Mouse (Mus musculus) limb, embryonic 15.5 days (tissue): Measurements from ENCODE around the gene Adgrb2. TPM values are rescaled to one million over a fixed set of nuclear protein-coding genes. Genes with fewer than 3 reads are reported as not detected.

Source experiments
- ATAC-seq: fragments of 200-750 bp; cut with Nextera tagmentation; 2 replicates; pipeline ENCODE4 v1.8.0; 2017; ENCODE audit warnings: low read depth, moderate TSS enrichment; ENCODE audit not compliant: insufficient number of reproducible peaks, low FRiP score, low TSS enrichment
- H3K27ac ChIP-seq: fragments of 300-500 bp; sonication (generic); 2 replicates; pipeline ENCODE4 v1.5.1; 2015; ENCODE audit warnings: moderate library complexity, mild to moderate bottlenecking, inconsistent platforms
- H3K27me3 ChIP-seq: fragments of 300-500 bp; sonication (generic); 2 replicates; pipeline ENCODE4 v1.6.1; 2015; ENCODE audit warnings: inconsistent platforms
- H3K36me3 ChIP-seq: fragments of 300-500 bp; sonication (generic); 2 replicates; pipeline ENCODE4 v1.6.1; 2015; ENCODE audit warnings: inconsistent platforms
- H3K4me1 ChIP-seq: fragments of 300-500 bp; sonication (generic); 2 replicates; pipeline ENCODE4 v1.6.1; 2015; ENCODE audit warnings: inconsistent platforms
- H3K4me2 ChIP-seq: fragments of 300-500 bp; sonication (generic); 2 replicates; pipeline ENCODE4 v1.6.1; 2015; ENCODE audit warnings: mild to moderate bottlenecking, inconsistent platforms
- H3K4me3 ChIP-seq: fragments of 300-500 bp; sonication (generic); 2 replicates; pipeline ENCODE4 v1.5.1; 2015; ENCODE audit warnings: mild to moderate bottlenecking, inconsistent platforms
- H3K9ac ChIP-seq: fragments of 300-500 bp; sonication (generic); 2 replicates; pipeline ENCODE4 v1.6.1; 2015; ENCODE audit warnings: inconsistent platforms
- H3K9me3 ChIP-seq: fragments of 300-500 bp; sonication (generic); 2 replicates; pipeline ENCODE4 v1.6.1; 2016; ENCODE audit warnings: inconsistent platforms
- WGBS: fragments of 180-500 bp; shearing (Covaris S2); methylation state at CpG from one replicate; pipeline ENCODE4 v1.1.7; 2015; 5-methylcytosine and 5-hydroxymethylcytosine counted together
- polyA plus RNA-seq: library from polyadenylated mRNA; unstranded; fragments of >200 nt; fragmentation: Nextera tagmentation; extraction: Ambion mirVana; gene quantifications from 2 replicates; pipeline ENCODE4 v1.2.1, GENCODE M21; 2015

Adgrb2 gene
- polyA plus RNA-seq, 1 experiment from 2014 or later: 4.7 TPM

DNA sequence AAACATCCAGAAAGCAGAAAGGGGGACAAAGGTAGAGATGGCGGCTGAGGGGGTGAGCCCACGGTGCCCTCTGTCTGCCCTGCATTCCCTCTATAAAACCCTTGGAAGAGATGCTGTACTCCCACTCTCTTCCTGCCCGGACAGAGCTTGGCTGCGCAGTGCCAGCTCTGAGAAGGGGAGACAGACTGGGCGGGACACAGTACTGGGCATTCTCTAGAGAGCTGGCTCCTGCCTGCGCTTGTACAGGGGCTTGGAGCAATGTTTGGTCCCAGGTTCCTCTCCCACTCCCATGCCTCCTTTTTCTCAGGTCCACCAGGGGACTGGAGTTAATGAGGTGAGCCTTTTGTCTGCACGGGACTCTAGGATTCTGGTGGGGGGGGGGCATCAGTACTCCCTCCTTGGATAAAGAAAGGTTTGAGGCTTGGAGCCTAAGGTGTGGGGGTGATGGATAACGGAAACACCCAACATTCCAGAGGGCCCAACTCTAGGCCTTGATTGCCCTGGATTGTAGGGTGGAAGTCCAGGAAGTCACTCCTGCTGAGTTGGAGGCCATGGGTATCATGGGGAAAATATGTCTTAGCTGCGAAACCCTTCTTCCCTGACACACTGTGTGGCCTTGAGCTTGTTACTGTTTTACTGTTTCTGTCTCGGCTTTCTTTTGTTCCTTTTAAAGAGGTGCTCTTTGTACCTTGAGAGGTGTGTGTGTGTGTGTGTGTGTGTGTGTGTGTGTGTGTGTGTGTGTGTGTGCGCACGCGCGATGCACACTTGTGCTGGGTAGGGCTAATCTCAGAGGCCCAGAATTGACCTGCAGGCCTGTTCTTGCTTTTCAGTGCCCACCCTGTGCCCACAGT is 70.7 kb downstream of the Adgrb2 start:
- Histone ChIP-seq H3K4me2 (no peak overlapping the region), H3K4me3 (no peak overlapping the region), H3K9ac (0 out of 2 replicates have a peak overlapping the region, but pooled peaks have one; percentile 7), H3K9me3 (no peaks in the 10 kb centered on the region), H3K27ac (peak overlapping the region; percentile 81), H3K27me3 (no peaks in the 10 kb centered on the region), H3K36me3 (peaks cover 67% of the 10 kb centered on the region), H3K4me1 (peaks cover 40% of the 10 kb centered on the region)
- 70% methylated on average over 14 of the region's 14 CpGs for WGBS
- no peak; the same call in 1 of the 2 replicates for ATAC-seq

DNA sequence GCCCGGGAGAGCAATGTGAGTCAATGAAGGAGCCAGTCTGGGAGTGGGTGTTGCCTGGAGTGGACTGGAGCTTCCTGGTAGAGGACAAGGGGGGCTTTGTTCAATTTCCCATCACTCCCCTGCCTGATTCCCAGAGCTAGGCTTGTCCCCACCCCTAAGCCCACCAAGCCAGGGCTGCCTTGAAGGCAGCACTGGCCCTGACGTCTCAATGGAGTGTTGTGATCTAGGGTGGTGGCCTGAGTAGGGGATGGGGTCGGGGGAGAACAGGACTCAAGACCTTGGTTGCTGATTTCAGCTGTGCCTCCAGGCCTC is 71.3 kb downstream of the Adgrb2 start:
- WGBS: 65% methylated on average over 3 of the region's 3 CpGs
- ATAC-seq: peak; percentile 25; the same call in 1 of the 2 replicates
- H3K9ac ChIP-seq: no peak overlapping the region

DNA sequence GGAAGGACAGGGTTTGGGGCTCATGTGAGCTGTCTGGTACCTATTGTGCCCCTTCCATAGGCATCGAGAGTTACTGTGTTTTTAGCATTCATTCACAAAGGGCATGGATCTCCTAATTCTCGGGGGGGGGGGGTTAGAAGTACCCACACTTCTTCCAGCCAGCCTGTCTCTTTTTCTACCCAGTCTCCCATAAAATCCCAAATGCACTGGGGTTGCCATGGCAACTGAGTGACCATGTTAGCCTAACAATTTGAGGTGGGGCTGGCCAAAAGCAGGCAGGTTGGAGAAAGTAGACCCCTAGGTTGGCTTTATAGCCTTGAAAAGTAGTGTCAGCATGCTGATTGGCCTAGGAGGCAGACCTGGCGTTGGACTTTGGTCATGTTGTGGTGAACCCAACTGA is 71.8 kb downstream of the Adgrb2 start:
- no peak overlapping the region for H3K4me2 ChIP-seq
- H3K27me3 ChIP-seq: no peaks in the 10 kb centered on the region
- H3K4me1 ChIP-seq: peaks cover 31% of the 10 kb centered on the region
- peaks cover 71% of the 10 kb centered on the region for H3K36me3 ChIP-seq
- H3K27ac ChIP-seq: peak overlapping the region; percentile 81; the same call in 1 of the 2 replicates
- H3K4me3 ChIP-seq: no peak overlapping the region
- H3K9me3 ChIP-seq: no peaks in the 10 kb centered on the region
- WGBS: 58% methylated on average over 3 of the region's 3 CpGs
- H3K9ac ChIP-seq: no peak overlapping the region
- no peak for ATAC-seq

More for the DNA sequence above, 71.3 kb downstream of the Adgrb2 start:
- Histone ChIP-seq H3K27me3 (no peaks in the 10 kb centered on the region), H3K4me3 (no peak overlapping the region), H3K9me3 (no peaks in the 10 kb centered on the region), H3K4me1 (peaks cover 34% of the 10 kb centered on the region), H3K4me2 (no peak overlapping the region), H3K36me3 (peaks cover 70% of the 10 kb centered on the region), H3K27ac (peak overlapping the region; percentile 81)

DNA sequence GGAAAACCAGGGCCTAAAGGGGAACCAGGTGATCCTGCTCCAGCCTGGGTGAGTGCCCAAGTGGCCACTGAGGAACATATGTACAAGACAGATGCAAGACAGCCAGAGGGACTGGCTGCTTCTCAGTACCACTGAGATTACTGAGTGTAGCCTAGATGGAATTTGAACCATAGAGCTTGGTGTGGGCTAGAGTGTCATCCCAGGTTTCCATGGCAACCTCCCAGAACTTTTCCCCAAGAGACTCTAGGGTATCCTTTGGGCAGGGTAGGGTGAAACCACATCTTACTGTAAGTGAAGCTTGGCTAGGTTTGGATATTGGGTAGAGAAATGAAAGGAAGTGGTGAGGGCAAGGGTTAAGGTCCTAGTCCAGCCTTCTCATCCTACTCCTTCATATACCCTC is 76.3 kb downstream of the Adgrb2 start:
- no peak overlapping the region for H3K4me2 ChIP-seq
- no peaks in the 10 kb centered on the region for H3K9me3 ChIP-seq
- H3K4me3 ChIP-seq: no peak overlapping the region
- H3K4me1 ChIP-seq: peaks cover 13% of the 10 kb centered on the region
- no peak for ATAC-seq
- peaks cover 75% of the 10 kb centered on the region for H3K36me3 ChIP-seq
- H3K27me3 ChIP-seq: no peaks in the 10 kb centered on the region
- H3K9ac ChIP-seq: no peak overlapping the region
- no peak overlapping the region for H3K27ac ChIP-seq

DNA sequence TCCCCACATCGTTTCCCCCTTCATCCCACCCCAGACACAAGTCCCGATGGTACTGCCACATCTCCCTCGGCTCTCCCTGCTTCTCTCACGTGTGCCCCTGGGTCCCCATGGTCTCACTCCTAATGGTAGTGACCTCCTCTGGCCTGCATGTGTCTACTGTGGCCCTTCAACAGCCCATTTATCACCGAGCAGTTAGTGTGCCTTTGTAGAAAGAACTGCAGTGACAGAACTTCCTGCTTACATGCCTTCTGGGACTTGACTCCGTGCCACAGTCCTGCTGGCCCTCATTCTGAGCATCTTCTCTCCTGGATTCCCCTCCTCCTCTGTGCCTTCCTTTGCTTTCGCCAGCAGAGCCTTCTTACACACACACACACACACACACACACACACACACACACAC is 78.5 kb downstream of the Adgrb2 start:
- Histone ChIP-seq H3K27ac (no peak overlapping the region), H3K4me1 (no peaks in the 10 kb centered on the region; the same call in 1 of the 2 replicates), H3K9me3 (no peaks in the 10 kb centered on the region), H3K4me2 (no peak overlapping the region), H3K36me3 (peaks cover 65% of the 10 kb centered on the region), H3K4me3 (no peak overlapping the region), H3K27me3 (no peaks in the 10 kb centered on the region), H3K9ac (no peak overlapping the region)
- no peak for ATAC-seq
- 50% methylated on average over 7 of the region's 7 CpGs for WGBS

DNA sequence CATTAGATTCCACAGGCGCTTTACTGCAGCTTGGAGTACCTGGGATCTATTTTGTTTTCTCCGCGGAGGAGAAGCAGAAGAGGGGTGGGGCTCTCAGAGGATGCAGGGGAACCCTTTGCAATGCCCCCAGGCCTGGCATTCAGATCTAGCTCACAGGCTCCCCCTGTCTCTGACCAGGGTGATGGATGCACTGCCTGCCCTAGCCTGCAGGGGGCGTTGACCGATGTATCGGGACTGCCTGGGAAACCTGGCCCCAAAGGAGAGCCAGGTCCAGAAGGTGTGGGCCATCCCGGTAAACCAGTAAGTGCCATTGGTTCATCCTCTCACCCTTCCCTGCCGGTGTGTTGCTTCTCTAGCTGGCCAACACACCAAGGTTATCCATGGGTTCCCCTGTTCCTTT is 82.1 kb downstream of the Adgrb2 start:
- Histone ChIP-seq H3K4me1 (no peaks in the 10 kb centered on the region; the same call in 1 of the 2 replicates), H3K36me3 (peaks cover 49% of the 10 kb centered on the region), H3K4me3 (no peak overlapping the region), H3K9ac (no peak overlapping the region), H3K4me2 (no peak overlapping the region), H3K27me3 (no peaks in the 10 kb centered on the region), H3K9me3 (no peaks in the 10 kb centered on the region), H3K27ac (no peak overlapping the region)
- WGBS: 15% methylated on average over 8 of the region's 8 CpGs
- ATAC-seq: no peak

DNA sequence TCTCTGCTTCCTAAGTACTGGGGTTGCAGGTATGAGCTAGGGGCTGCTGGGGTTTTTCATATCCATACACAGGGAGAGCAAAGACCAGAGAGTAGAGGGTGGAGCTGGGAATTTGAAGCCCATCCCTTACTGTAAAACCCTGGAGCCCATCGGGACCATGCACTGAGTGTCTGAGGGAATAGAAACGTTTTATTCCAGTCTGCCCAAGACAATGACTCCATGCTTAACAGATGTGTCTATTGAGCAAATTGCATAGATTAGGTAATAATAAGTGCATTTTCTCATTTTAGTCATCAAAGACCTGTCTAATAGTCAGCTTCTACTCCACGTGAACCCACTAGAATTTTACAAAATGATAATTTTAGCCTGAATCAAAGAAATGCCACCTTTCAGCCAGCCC is 85.9 kb downstream of the Adgrb2 start:
- Histone ChIP-seq H3K9me3 (no peaks in the 10 kb centered on the region), H3K4me3 (no peak overlapping the region), H3K4me1 (no peaks in the 10 kb centered on the region; the same call in 1 of the 2 replicates), H3K4me2 (no peak overlapping the region), H3K27ac (0 out of 2 replicates have a peak overlapping the region, but pooled peaks have one; percentile 4), H3K9ac (no peak overlapping the region), H3K27me3 (no peaks in the 10 kb centered on the region), H3K36me3 (peaks cover 58% of the 10 kb centered on the region)
- 49% methylated on average over 3 of the region's 3 CpGs for whole genome bisulfite sequencing
- no peak for ATAC-seq

DNA sequence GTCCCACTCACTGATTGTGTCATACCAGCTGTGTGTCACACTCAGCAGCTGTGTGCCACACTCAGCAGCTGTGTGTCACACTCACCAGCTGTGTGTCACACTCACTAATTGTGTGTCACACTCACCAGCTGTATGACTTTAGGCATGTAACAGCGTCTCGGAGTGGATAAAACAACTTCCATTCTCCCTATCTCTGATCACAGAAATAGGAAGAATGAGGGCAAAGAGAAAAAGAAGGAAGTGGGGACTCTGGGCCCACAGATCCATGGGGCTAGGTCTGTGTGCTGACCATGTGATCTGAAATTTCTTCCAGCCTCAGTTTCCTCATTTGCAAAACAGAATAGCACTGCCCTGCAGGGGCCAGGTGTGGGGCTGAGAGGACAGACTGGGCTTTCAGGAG is 87.1 kb downstream of the Adgrb2 start:
- H3K4me2 ChIP-seq: no peak overlapping the region
- H3K36me3 ChIP-seq: peaks cover 54% of the 10 kb centered on the region
- WGBS: 83% methylated on average over 2 of the region's 2 CpGs
- ATAC-seq: no peak
- H3K27me3 ChIP-seq: no peaks in the 10 kb centered on the region
- H3K27ac ChIP-seq: no peak overlapping the region
- peaks cover 1% of the 10 kb centered on the region for H3K4me1 ChIP-seq
- no peaks in the 10 kb centered on the region for H3K9me3 ChIP-seq
- H3K9ac ChIP-seq: no peak overlapping the region
- H3K4me3 ChIP-seq: no peak overlapping the region

Other genes with a start within 250 kb of the Adgrb2 start
- gene Khdrbs1, start 242.6 kb upstream of the Adgrb2 start, polyA plus RNA-seq: 79.2 and 95.9 TPM in 2 replicates
- gene Ptp4a2, start 173.7 kb upstream of the Adgrb2 start, polyA plus RNA-seq: 339 and 355 TPM in 2 replicates
- gene Spocd1, start 55.6 kb upstream of the Adgrb2 start, polyA plus RNA-seq: 0.07 and 0.08 TPM in 2 replicates
- gene Col16a1, start 63.0 kb downstream of the Adgrb2 start, polyA plus RNA-seq: 175 and 199 TPM in 2 replicates
- 68.1 and 75.1 TPM in 2 replicates for gene Pef1, start 117.7 kb downstream of the Adgrb2 start, polyA plus RNA-seq
- 0.10 and 0.12 TPM in 2 replicates for gene Hcrtr1, start 154.5 kb downstream of the Adgrb2 start, polyA plus RNA-seq
- 31.0 and 32.6 TPM in 2 replicates for gene Tinagl1, start 190.3 kb downstream of the Adgrb2 start, polyA plus RNA-seq
- gene Gm853, start 237.5 kb downstream of the Adgrb2 start, polyA plus RNA-seq: not detected in 2 replicates